Mouse (Mus musculus): Measurements from ENCODE around the gene Olfr1305.

The Olfr1305 gene

GRCm38 (mm10) chr2:111877049-111877448 lies at the start of gene Olfr1305:
Gene Olfr1305 (minus strand): TSS chr2:111877149.
- DNase-seq: no peak

GRCm38 (mm10) chr2:111916171-111916570 lies 39.2 kb upstream of the Olfr1305 start, which contains the start of gene Olfr1306:
Gene Olfr1306 (minus strand): TSS chr2:111916271.
- no peak for DNase-seq

GRCm38 (mm10) chr2:111820240-111820639 lies 56.7 kb downstream of the Olfr1305 start, which contains the start of gene Olfr1303:
Gene Olfr1303 (minus strand): TSS chr2:111820340.
- DNase-seq: no peak
